Mouse (Mus musculus) right cerebral cortex, postnatal 14 days (tissue): Measurements from ENCODE around the gene Calu.
"Not testable (repeated sequence)": the region's sequence is repeated elsewhere in the genome, so short reads cannot be mapped to it uniquely, and the experiment has no call there.

Source experiments
- DNase-seq: peaks from one replicate; pipeline ENCODE4 v3.0.0; 2022

The Calu gene

DNA sequence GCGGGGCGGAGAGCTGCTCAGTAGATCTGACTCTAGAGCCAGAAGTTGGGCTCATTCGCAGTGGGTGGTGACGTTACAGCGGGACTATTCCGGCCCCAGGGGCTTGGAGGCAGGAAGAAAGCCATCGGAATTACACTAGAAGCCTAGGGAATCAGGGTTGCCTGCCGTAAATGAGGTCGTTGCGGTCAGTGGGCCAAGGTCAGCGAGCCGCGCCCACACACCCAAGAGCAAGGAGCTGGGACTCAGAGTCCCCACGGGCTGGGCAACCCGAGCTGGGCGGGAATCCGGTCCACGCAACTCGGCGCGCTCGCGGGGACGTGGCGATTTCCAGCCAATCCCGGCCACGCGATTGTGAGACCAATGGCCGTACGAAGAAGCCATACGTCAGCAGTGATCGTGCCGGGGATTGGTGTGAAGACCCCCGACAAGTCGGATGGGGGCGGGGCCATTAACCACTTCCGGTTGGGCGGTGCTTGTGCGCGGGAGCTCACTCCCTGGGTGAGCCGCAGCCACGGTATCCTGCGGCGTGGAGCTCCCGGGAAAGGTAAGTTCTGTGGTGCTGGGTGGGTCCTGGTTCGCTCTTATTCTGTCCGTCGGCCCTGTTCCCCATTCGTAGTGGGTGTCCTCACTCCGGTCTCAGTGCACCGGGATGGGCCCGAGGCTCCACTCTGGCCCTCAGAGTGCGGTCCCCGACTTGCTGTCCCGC, at the start of gene Calu:
Gene Calu, plus strand, starts transcription at position 405 of the 706 bp plus-strand sequence.
- peak; percentile 100 for DNase-seq

DNA sequence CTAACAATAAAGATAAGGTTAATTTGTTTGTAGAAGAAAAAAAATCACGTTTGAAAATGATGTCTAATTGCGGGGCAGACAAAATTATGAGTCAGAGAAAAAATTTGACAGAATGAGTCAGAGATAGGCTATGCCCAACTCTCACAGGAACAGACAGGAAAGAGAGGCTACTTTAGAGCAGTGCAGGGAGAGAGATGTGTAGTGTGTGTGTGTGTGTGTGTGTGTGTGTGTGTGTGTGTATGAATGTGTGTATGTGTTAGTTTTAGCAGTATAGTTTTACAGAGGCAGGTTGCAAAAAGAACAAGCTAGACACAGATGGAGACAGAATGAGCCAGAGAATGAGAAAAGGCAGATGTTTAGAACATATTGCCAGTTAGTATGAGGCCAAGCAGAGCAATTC, 48.8 kb upstream of the Calu start:
- DNase-seq = no peak

GRCm38 (mm10) chr6:29303251-29303650, 44.6 kb upstream of the Calu start:
- no peak for DNase-seq

GRCm38 (mm10) chr6:29303726-29304125, 44.1 kb upstream of the Calu start:
- DNase-seq = no peak

- no peak for DNase-seq
These were observed 42.4 kb upstream of the Calu start for GRCm38 (mm10) chr6:29305462-29305861.

DNA sequence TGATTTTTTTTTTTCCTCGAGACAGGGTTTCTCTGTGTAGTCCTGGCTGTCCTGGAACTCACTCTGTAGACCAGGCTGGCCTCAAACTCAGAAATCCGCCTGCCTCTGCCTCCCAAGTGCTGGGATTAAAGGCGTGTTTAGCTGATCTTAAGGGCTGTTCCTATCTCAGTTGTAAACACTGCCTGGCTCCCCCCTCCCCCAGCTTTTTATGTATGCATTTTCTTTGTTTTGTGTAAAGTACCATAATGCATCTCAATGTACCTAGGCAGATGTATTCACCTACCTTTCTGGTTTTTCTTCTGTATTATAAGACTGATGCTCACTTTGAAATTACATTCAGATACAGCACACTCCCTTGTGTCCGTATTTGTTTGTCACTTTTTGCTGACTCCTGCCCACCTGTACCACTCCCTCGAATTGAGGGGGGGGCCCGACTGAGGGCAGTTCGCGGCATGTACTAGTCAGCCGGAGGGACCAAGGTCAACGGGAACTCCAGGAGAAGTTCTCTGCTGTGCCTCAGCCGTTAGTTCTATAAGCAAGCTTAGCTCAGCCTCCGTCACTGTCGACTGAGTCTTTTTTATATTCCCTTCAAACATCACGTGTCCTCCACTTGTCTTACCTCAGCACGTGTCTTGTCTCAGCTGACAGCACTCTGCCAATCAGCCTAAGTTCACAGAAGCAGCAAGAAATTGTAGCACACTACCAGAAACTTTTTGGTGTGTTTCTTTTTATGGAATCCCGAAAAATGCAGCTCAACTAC, 38.8 kb upstream of the Calu start:
- DNase-seq = no peak

- DNase-seq = no peak
These were observed 34.1 kb upstream of the Calu start for GRCm38 (mm10) chr6:29313690-29314202.

- DNase-seq = no peak
These were observed 30.6 kb upstream of the Calu start for GRCm38 (mm10) chr6:29317286-29317685.

DNA sequence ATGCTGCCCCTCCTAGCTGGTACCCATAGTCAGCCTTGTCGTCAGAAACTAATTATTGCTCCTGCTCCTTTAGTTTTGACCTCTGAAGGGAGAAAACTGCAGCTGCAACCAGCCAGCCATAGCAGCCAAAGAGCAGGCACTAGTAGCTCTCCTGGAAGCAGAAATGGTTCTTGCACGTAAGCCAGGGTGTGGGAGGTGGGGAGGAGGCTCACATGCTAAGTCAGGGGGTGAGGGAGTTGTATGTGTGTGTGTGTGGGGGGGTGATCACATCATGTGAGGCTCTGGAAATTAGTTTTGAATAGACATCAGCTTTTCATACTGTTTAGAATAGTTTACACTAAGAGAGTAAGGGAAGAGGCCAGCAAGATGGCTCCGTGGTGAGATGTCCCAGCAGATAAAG, 29.9 kb upstream of the Calu start:
- no peak for DNase-seq

DNA sequence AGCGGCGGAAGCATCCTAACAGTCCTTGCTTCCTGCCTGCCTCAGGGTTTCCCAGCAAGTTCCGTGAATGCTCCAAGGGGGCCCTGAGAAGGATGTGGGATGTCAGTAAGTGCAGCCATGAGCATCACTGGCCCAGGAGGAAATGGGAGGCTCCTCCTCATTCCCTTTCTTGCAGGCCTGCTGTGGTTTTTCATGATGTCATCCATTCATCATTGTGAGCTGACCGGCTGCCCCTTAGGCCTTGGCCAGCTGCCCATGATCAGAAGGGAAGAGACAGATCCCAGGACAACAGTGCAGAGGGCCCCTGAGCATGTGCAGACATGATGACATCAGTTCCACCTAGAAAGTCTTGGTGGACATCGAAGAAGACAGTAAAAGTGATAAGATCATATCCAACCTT, 29.0 kb upstream of the Calu start, which contains the start of gene Fam71f1:
Gene Fam71f1, plus strand, starts transcription at position 262 of the 400 bp plus-strand sequence.
- DNase-seq = peak; percentile 12

DNA sequence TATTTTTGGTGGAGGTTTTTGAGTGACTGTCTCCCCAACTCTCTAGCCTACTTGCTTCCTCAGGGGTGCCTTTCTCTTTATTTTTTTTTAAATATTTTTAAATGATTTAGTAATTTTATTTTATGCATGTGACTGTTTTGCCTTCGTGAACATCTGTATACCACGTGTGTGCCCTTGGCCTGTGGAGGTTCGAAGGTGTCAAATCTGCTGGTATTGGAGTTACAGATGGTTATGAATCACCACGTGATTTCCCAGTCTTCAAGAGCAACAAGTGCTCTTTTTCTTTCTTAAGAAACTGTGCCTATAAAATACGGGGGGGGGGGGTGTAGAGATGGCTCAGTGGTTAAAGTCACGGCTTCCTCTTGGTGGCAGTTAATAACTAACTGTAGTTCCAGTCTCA, 26.3 kb upstream of the Calu start:
- no peak for DNase-seq

GRCm38 (mm10) chr6:29322147-29322546, 25.7 kb upstream of the Calu start:
- DNase-seq = no peak

DNA sequence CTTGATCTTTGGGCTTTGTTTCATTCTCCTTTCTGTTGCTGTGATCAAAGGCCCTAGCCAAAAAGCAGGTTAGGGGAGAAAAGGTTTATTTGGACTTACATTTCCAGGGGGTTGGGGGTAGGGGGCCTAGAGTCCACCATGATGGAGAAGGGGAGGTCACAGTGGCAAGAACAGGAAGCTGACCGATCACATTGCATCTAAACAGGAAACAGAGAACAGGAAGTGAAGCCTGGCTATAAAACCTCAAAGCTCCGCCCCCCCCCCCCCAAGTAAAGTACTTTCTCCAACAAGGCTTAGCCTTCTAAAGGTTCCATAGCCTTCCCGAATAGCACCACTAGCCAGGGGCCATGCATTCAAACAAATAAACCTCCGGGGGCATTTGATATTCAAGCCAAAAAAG, 25.1 kb upstream of the Calu start:
- no peak for DNase-seq

- DNase-seq = no peak
These were observed 20.9 kb upstream of the Calu start for GRCm38 (mm10) chr6:29326961-29327360.

DNA sequence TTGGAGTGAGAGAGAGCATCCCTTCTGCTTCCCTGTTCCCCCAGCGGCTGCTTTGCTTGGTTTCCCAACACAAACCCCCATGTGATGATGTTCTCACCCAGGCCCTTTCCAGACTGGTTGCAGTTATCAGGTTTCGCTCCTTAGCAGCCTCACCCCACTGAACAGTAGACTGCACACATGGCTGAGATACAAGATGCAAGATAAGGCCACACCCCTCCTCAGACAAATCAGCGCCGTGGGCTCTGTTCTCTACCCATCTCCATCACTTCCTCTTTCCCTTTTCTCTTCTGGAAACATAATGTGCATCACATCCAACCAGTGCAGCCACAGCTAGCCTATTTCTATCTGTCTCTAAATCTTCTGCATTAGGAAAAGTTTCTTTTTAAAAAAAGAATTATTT, 18.4 kb upstream of the Calu start:
- no peak for DNase-seq

DNA sequence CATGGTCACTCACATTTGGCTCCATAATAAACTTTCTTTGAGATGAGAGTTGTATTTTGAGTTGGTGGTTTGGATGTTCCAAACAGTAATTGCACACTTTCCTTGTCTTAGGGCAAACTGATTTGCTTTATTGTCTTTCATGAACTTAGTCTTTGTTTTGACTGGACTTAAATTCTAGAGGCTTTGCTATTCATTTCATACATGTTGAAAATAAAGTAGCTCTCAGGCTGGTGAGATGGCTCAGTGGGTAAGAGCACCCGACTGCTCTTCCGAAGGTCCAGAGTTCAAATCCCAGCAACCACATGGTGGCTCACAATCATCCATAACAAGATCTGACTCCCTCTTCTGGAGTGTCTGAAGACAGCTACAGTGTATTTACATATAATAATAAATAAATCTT, 1.4 kb upstream of the Calu start:
- not testable (repeated sequence) for DNase-seq

DNA sequence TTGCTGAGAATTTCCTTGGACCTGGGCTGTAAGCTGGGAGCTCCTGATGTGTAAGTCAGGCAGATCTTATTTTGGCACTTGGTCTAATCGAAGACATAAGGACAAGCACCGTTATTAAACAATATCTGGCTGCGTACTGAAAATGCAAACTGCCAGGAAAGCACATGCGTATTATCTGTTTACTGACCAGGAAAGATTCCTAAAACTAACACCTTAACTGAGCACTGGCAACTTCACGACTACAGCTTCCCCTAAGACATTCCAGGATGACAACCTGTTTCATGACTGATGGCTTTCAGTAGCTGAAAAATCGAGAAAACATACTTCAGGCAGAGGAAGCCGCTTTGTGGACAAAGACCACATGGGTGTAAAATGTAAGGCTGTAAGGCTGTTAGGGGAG, 680 bp upstream of the Calu start:
- DNase-seq = no peak

- DNase-seq = no peak
These were observed 479 bp downstream of the Calu start for GRCm38 (mm10) chr6:29348371-29348724.

- no peak for DNase-seq
These were observed 3.7 kb downstream of the Calu start for GRCm38 (mm10) chr6:29351613-29352012.

- no peak for DNase-seq
These were observed 4.9 kb downstream of the Calu start for GRCm38 (mm10) chr6:29352816-29353215.

DNA sequence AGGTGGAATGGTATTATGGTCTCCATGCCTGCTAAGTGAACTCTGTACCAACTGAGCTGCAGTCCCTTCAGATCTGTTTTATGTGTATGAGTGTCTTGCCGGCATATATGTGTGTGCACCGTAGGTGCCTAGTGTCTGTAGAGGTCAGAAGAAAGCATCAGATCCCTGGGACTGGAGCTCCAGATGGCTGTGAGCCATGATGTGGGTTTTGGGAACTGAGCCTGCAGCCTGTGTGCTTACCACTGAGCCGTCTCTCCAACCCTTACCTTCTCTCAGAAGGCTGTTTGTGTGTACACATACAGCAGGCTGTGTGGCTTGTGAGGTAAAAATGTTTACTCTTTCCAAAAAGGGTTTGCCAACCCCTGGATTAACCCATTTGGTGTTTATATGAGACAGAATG, 11.5 kb downstream of the Calu start:
- DNase-seq = no peak

DNA sequence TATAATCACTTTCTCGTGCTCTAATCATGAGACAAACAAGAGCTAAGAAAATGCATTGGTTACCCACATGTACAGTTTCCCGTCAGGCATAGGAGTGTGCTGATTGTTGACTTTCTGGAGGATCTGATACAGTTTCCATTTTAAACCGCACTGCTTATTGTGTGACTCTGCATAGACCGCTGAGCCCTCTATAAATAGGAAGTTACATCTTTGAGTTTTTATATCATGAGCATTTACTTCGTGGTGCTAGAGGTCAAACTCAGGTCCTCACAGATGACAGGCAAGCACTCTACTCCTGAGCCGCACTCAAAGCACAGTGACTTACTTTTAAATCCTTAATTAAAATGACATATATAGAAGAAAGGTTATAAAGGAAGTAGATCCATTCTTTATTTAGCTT, 12.3 kb downstream of the Calu start:
- no peak for DNase-seq

DNA sequence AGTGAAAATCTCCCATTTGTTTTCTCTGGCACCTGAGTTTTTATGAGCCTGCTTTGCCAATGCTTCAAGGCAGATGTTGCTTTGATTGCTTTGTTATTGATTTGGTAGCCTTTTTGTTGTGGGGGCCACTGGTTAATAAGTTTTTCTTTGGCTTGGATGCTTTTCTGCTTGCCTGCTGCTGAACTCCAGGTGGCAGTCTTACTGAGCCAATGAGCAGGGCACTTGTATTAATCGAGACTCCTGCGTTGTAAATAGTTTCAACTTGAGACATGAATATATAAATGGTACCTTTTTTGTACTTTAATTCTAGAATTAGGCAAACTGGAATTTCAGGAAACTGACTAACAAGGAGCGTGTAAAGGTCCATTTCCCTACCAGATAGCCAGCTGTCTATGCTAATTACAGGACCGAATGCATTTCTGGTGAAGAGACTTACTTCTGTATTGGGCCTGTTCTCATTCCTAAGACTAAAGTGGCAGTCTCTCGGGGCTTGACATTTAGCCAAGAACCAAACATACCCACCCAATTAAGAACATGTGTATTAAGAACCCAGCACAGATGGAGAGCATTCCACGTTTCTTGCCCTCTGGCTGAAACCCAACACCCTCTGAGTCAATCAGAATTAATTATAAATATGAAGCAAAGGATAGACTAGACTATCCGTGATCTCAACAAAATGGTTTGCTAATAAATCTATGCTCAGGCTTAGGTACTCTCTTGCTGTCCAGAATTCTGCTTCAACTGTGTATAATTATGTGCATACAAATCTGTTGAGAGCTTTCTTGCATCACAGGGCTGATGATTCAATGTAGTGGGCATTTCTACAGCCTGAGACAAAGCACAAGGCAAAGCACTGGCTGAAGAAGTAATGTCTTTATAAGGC, 14.6 kb downstream of the Calu start:
- DNase-seq = no peak
